Mouse (Mus musculus) right cerebral cortex, adult 18-20 months (tissue): ENCODE data around the gene Taf10.

Experiments
- DNase-seq: peaks from one replicate; pipeline ENCODE4 v3.0.0; 2022; ENCODE audit warnings: mixed read lengths

Taf10 gene

GRCm38 (mm10) chr7:105743926-105744590 lies at the start of gene Taf10:
TSS of gene Taf10 (minus strand) at chr7:105744361.
- DNase-seq = peak; percentile 92

GRCm38 (mm10) chr7:105793701-105794100 lies 49.5 kb upstream of the Taf10 start:
- DNase-seq = no peak

GRCm38 (mm10) chr7:105791147-105791546 lies 47.0 kb upstream of the Taf10 start:
- DNase-seq = no peak

GRCm38 (mm10) chr7:105787285-105788140 lies 43.4 kb upstream of the Taf10 start, which contains the start of gene Dchs1:
TSS of gene Dchs1 (minus strand) at chr7:105787654.
- DNase-seq = no peak

GRCm38 (mm10) chr7:105786506-105787284 lies 42.5 kb upstream of the Taf10 start:
- no peak for DNase-seq

- no peak for DNase-seq
Measured at GRCm38 (mm10) chr7:105784556-105784955, 40.4 kb upstream of the Taf10 start.

GRCm38 (mm10) chr7:105783861-105784260 lies 39.7 kb upstream of the Taf10 start:
- no peak for DNase-seq

- no peak for DNase-seq
Measured at GRCm38 (mm10) chr7:105778553-105779265, 34.5 kb upstream of the Taf10 start.

DNA sequence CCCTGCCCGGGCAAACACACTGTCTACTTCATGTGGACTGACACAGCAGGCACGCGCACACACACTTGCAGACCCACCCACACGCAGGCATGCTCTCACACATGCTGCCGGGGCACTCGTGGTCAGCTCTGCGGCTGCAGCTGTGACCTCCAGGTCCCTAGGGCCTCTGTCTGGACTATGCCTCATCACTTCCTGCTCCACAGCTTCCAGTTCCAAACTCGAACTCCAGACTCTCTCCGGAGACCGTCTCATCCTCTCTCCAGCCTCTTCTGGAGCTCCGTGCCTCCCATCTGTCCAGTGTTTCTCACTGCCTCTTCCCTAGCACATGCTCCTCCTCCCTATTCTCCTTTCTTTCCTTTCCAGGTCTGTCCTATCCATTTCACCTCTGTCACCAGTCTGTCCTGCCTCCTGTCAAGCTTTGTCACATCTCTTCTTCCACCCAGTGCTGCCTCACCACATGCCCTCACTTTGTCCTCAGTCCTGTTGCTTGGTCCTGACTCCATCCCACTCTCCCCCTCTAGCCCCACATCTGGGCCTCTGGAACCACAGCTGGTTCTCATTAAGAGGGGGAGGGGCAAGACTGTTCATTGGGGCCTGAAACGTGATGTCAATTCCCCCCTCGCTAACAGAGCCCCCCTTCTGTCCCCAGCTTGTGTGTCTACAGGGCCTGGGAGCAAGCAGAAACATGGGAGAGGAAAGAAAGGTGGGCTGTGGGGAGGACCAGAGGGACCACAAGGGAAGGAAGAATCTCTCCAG lies 33.8 kb upstream of the Taf10 start:
- no peak for DNase-seq

DNA sequence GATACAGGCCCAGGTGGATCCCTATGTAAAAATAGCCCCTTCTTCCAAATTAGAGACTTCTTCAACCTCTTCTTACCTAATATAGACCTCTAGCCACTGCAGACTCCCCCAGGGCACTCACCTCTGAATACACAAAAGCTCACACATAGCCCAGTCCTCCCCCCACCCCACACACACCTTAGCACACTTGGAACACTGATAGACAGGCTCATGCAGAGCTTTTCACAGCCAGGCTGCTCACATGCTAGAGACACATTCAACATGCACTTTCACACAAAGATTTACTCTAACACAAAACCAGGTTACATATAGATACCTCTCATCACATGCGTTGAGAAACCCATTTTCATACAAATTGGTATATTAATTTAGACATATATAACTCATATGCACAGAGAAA lies 33.2 kb upstream of the Taf10 start:
- no peak for DNase-seq

GRCm38 (mm10) chr7:105776026-105776425 lies 31.9 kb upstream of the Taf10 start:
- DNase-seq = no peak

- DNase-seq = no peak
Measured at GRCm38 (mm10) chr7:105774661-105775060, 30.5 kb upstream of the Taf10 start.

DNA sequence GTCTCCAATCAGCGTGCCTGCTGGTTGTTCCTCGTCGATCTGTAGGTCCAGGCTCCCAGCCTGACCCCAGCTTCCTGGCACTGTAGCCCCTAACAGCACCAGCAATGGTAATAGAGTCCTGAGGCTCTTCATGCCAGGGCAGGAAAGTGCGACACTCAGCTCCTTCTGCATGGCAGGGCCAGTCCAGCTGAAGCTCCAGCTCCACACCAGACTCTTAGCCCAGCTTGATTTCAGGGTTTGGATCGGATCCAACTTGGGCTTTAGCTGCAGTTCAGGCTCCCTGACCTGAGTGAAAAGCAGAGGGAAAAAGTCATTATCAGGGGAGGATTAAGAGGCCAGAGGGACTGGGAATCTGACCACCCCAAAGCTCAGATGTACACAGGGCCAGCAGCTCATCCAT lies 28.9 kb upstream of the Taf10 start:
- DNase-seq = no peak

DNA sequence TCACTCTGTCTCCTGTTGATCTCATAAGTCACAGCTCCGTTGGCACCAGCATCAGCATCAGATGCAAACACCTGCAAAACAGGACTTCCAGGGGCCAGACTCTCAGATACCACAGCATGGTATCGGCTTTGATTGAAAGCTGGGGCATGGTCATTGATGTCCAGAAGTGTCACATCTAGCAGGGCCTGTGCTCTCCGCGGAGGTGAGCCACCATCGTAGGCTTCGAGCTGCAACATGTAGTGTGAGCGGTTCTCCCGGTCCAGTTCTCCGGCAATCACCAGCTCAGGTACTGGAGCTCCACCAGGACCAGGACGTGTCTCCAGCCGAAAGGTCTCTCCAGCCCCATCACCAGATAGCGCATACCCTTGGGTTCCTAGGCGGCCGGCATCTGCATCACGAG lies 28.2 kb upstream of the Taf10 start:
- no peak for DNase-seq

- DNase-seq = no peak
Measured at GRCm38 (mm10) chr7:105769959-105770358, 25.8 kb upstream of the Taf10 start.

GRCm38 (mm10) chr7:105767729-105768165 lies 23.6 kb upstream of the Taf10 start:
- no peak for DNase-seq

GRCm38 (mm10) chr7:105764331-105764730 lies 20.2 kb upstream of the Taf10 start:
- DNase-seq = no peak

DNA sequence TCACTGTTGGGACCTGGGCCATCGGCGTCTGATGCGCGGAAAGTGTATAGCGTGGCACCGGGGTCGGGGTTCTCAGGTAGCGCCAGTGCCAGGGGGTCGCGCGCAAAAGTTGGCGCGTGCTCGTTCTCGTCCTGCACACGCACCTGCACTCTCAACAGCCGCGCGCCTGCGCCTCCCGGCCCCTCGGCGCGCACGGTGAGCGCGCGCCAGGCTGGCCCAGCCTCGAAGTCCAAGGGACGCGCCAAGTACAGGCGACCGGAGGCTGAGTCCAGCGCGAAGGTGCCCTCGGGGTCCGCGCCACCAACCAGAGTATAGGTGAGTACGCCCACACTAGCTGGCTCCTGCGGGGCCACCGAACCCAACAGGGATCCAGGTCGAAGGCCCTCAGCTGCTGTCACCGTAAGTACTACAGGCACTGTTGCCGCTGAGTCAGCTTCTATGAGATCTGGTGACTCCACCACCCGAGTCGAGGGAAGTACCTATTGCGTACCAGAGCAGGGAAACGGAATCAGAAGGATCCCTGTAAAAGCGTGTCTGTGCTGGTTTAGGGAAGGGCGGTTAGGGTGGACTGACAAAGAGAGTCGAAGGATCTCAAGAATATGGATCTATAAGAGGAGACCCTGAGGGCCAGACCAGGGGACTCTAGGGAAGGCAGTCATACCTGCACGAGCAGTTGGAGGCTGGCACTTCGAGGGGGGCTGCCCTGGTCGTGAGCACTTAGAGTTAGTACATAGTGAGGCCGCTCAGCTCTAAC lies 18.5 kb upstream of the Taf10 start:
- DNase-seq = no peak

- DNase-seq = no peak
Measured at GRCm38 (mm10) chr7:105761813-105762484, 17.8 kb upstream of the Taf10 start.

DNA sequence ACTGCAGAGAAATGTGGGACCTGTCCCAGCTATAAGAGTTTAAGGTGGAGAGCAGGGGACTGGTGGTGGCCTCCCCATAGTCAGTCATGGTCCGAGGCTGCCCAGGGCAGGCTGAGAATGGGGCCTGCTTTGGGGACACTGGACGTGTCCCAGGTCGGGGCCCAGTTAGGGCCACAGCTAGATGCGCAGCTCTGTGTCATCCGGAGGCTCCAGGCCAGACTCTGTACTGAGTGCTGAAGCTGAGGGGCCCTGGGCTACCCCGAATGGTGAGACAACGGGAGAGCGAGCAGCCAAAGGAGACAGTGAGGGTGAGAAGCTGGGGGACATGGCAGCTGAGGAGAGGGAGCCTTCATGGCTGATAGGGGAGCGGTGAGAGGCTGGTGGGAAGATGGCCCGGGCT lies 9.1 kb upstream of the Taf10 start:
- DNase-seq = no peak

GRCm38 (mm10) chr7:105752716-105753115 lies 8.6 kb upstream of the Taf10 start:
- no peak for DNase-seq
